Mouse (Mus musculus): ENCODE measurements around the gene Ssh2.

- TF ChIP-seq CTCF (conservative IDR thresholded peaks at IDR 0.05; ENCODE audit: insufficient read depth, insufficient read length, low read depth, low read length) (no peak), POLR2A (IDR thresholded peaks at IDR 0.05; ENCODE audit: low read depth, low read length) (no peak)
Measured at GRCm38 (mm10) chr11:77455770-77456510, 239.9 kb downstream of the Ssh2 start.

Data from kidney, adult 2 months (tissue).